Mouse (Mus musculus): ENCODE measurements around the gene Nisch.

Nisch gene

GRCm38 (mm10) chr14:31189348-31189747 lies 27.4 kb downstream of the Nisch start:
- no peak for DNase-seq

- DNase-seq: no peak
Measured at GRCm38 (mm10) chr14:31188771-31189181, 28.0 kb downstream of the Nisch start.

- peak; percentile 81 for DNase-seq
Measured at GRCm38 (mm10) chr14:31186656-31187055, 30.1 kb downstream of the Nisch start.

- DNase-seq: no peak
Measured at GRCm38 (mm10) chr14:31184195-31184594, 32.6 kb downstream of the Nisch start.

GRCm38 (mm10) chr14:31183541-31183940 lies 33.2 kb downstream of the Nisch start:
- no peak for DNase-seq

- DNase-seq: peak; percentile 76
Measured at GRCm38 (mm10) chr14:31182786-31183290, 33.9 kb downstream of the Nisch start.

GRCm38 (mm10) chr14:31181512-31181911 lies 35.2 kb downstream of the Nisch start:
- DNase-seq: no peak

- DNase-seq: peak; percentile 86
Measured at GRCm38 (mm10) chr14:31179677-31180365, 36.9 kb downstream of the Nisch start.

- DNase-seq: no peak
Measured at GRCm38 (mm10) chr14:31177715-31178114, 39.0 kb downstream of the Nisch start.

- no peak for DNase-seq
Measured at GRCm38 (mm10) chr14:31177287-31177686, 39.5 kb downstream of the Nisch start.

GRCm38 (mm10) chr14:31173537-31173936 lies 43.2 kb downstream of the Nisch start:
- no peak for DNase-seq

GRCm38 (mm10) chr14:31172781-31173455 lies 43.8 kb downstream of the Nisch start:
- peak; percentile 50 for DNase-seq

- no peak for DNase-seq
Measured at GRCm38 (mm10) chr14:31171821-31172220, 44.9 kb downstream of the Nisch start.

- DNase-seq: no peak
Measured at GRCm38 (mm10) chr14:31171386-31171785, 45.4 kb downstream of the Nisch start.

GRCm38 (mm10) chr14:31170963-31171362 lies 45.8 kb downstream of the Nisch start:
- no peak for DNase-seq

- no peak for DNase-seq
Measured at GRCm38 (mm10) chr14:31169508-31169907, 47.2 kb downstream of the Nisch start.

GRCm38 (mm10) chr14:31168425-31168824 lies 48.3 kb downstream of the Nisch start, which contains the start of gene Stab1:
Gene Stab1 (minus strand): TSS chr14:31168641.
- peak; percentile 59 for DNase-seq

- no peak for DNase-seq
Measured at GRCm38 (mm10) chr14:31166827-31167226, 49.9 kb downstream of the Nisch start.

GRCm38 (mm10) chr14:31165991-31166630 lies 50.6 kb downstream of the Nisch start:
- DNase-seq: no peak

- DNase-seq: no peak
Measured at GRCm38 (mm10) chr14:31165458-31165857, 51.3 kb downstream of the Nisch start.

- no peak for DNase-seq
Measured at GRCm38 (mm10) chr14:31165010-31165409, 51.7 kb downstream of the Nisch start.

- no peak for DNase-seq
Measured at GRCm38 (mm10) chr14:31164067-31164466, 52.7 kb downstream of the Nisch start.

- no peak for DNase-seq
Measured at GRCm38 (mm10) chr14:31161638-31162037, 55.1 kb downstream of the Nisch start.

- DNase-seq: no peak
Measured at GRCm38 (mm10) chr14:31161191-31161590, 55.6 kb downstream of the Nisch start.
